ENCODE assay signal across 30 mouse cellular contexts in the genomic region with DNA sequence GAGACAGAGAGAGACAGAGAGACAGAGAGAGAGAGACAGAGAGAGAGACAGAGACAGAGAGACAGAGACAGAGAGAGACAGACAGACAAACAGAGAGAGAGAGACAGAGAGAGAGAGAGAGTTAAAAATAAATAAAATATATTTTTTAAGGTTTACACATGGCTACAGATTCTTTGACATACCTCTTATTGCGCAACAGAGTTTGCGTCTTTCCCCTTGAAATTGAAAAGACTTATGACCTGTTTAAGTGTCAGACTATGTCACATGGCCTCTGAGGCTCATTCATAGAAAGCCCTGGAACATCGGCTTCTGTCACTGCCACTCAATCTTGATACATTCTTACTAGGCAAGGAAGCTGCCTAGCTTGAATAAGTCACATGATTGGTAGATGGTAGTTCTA. TPM values are rescaled to one million over a fixed set of nuclear protein-coding genes. Genes with fewer than 3 reads are reported as not detected.
DNase-seq lines count a peak whose midpoint lies in the region; TF ChIP-seq lines count a peak whose summit lies in the region.
"Had no signal": no experiment of that assay in that cellular context is flagged by ENCODE, and none has a peak within 500 bp of the region (broad histone marks: within the 10 kb centered on the region; RNA-seq: fewer than 3 reads in every experiment).

No protein-coding gene starts in this region.

- H3K9ac ChIP-seq in heart, adult 2 months (ENCODE audit: low read depth, low read length), result no peak overlapping the region
- H3K9ac ChIP-seq: embryonic facial prominence, embryonic 13.5 days; embryonic facial prominence, embryonic 15.5 days; forebrain, embryonic 12.5 days; forebrain, embryonic 15.5 days; forebrain, postnatal 0 days had no signal

- TF ChIP-seq CTCF in heart, adult 2 months (IDR thresholded peaks at IDR 0.05), result no peak
- TF ChIP-seq CTCF in layer of hippocampus, adult 2 months (conservative IDR thresholded peaks at IDR 0.05), result no peak

- H3K27me3 ChIP-seq in heart, embryonic 10.5 days (ENCODE audit: insufficient read depth, poor library complexity, severe bottlenecking), result no peaks in the 10 kb centered on the region
- H3K27me3 ChIP-seq in heart, adult 2 months (ENCODE audit: control insufficient read depth, insufficient read depth, low read length), result no peaks in the 10 kb centered on the region
- H3K27me3 ChIP-seq in myocyte (ENCODE audit: control insufficient read depth, insufficient read depth, insufficient read length), result no peaks in the 10 kb centered on the region
- no peaks in the 10 kb centered on the region for H3K27me3 ChIP-seq in limb, embryonic 10.5 days (ENCODE audit: low read depth, poor library complexity, severe bottlenecking)
- H3K27me3 ChIP-seq: embryonic facial prominence, embryonic 13.5 days; embryonic facial prominence, embryonic 15.5 days; forebrain, embryonic 12.5 days; forebrain, embryonic 15.5 days; Patski had no signal

- no peaks in the 10 kb centered on the region for H3K79me2 ChIP-seq in heart, adult 2 months (replicated peaks; ENCODE audit: control insufficient read depth, insufficient read depth, low read length)
- H3K79me2 ChIP-seq in macrophage (ENCODE audit: inconsistent target) (no peaks in the 10 kb centered on the region), myocyte (ENCODE audit: control insufficient read depth, insufficient read depth) (no peaks in the 10 kb centered on the region)

- H3K4me3 ChIP-seq in heart, embryonic 10.5 days, result no peak overlapping the region
- no peak overlapping the region for H3K4me3 ChIP-seq in heart, adult 2 months
- H3K4me3 ChIP-seq in macrophage (ENCODE audit: inconsistent target) (no peak overlapping the region), myocyte (no peak overlapping the region)
- no peak overlapping the region for H3K4me3 ChIP-seq in layer of hippocampus, adult 2 months
- H3K4me3 ChIP-seq in limb, embryonic 10.5 days, result no peak overlapping the region
- H3K4me3 ChIP-seq: embryonic facial prominence, embryonic 13.5 days; embryonic facial prominence, embryonic 15.5 days; erythroblast, embryonic 14.5 days; forebrain, embryonic 10.5 days; forebrain, embryonic 12.5 days; forebrain, embryonic 15.5 days had no signal

- intact Hi-C loops in heart, adult 2 months (cut with DNase I), result no loop called here

- no peak for TF ChIP-seq EP300 in heart, adult 2 months (IDR thresholded peaks at IDR 0.05; ENCODE audit: insufficient read depth, low read depth, low read length)

- H3K4me1 ChIP-seq in heart, embryonic 10.5 days, result no peaks in the 10 kb centered on the region
- no peaks in the 10 kb centered on the region for H3K4me1 ChIP-seq in heart, adult 2 months (ENCODE audit: control insufficient read depth, insufficient read depth, low read length)
- H3K4me1 ChIP-seq in limb, embryonic 10.5 days, result no peaks in the 10 kb centered on the region
- H3K4me1 ChIP-seq: embryonic facial prominence, embryonic 13.5 days; embryonic facial prominence, embryonic 15.5 days; forebrain, embryonic 10.5 days; forebrain, embryonic 12.5 days; forebrain, embryonic 15.5 days had no signal

- TF ChIP-seq POLR2A in heart, adult 2 months (IDR thresholded peaks at IDR 0.05; ENCODE audit: insufficient read depth, low read depth, low read length), result no peak
- TF ChIP-seq POLR2A in myocyte (IDR thresholded peaks at IDR 0.05; ENCODE audit: insufficient read length, low read depth), result no peak

- H3K27ac ChIP-seq in heart, embryonic 10.5 days, result no peak overlapping the region
- H3K27ac ChIP-seq in heart, adult 2 months, result no peak overlapping the region
- peak overlapping the region; percentile 72 for H3K27ac ChIP-seq in macrophage
- H3K27ac ChIP-seq in layer of hippocampus, adult 2 months, result no peak overlapping the region
- no peak overlapping the region for H3K27ac ChIP-seq in limb, embryonic 10.5 days
- H3K27ac ChIP-seq: embryonic facial prominence, embryonic 13.5 days; embryonic facial prominence, embryonic 15.5 days; forebrain, embryonic 10.5 days; forebrain, embryonic 12.5 days; forebrain, embryonic 15.5 days had no signal

- H3K36me3 ChIP-seq in heart, embryonic 10.5 days, result no peaks in the 10 kb centered on the region
- H3K36me3 ChIP-seq in heart, adult 2 months (ENCODE audit: control insufficient read depth, insufficient read depth, low read length), result no peaks in the 10 kb centered on the region
- H3K36me3 ChIP-seq in macrophage (ENCODE audit: inconsistent target) (no peaks in the 10 kb centered on the region), myocyte (ENCODE audit: control insufficient read depth, insufficient read depth) (no peaks in the 10 kb centered on the region)
- H3K36me3 ChIP-seq in limb, embryonic 10.5 days, result no peaks in the 10 kb centered on the region
- H3K36me3 ChIP-seq: embryonic facial prominence, embryonic 13.5 days; embryonic facial prominence, embryonic 15.5 days; forebrain, embryonic 10.5 days; forebrain, embryonic 12.5 days; forebrain, embryonic 15.5 days; G1E had no signal

- WGBS in heart, embryonic 10.5 days, result 85% methylated on average over 3 of the region's 3 CpGs
- 96% methylated on average over 3 of the region's 3 CpGs for WGBS in heart, adult 2 months
- 48% methylated on average over 3 of the region's 3 CpGs for WGBS in macrophage (ENCODE audit: missing documents)
- 92% methylated on average over 3 of the region's 3 CpGs for WGBS in limb, embryonic 10.5 days

- no peak overlapping the region for H3ac ChIP-seq in myocyte (ENCODE audit: control insufficient read depth, insufficient read length)

- no peaks in the 10 kb centered on the region for H3K9me3 ChIP-seq in heart, embryonic 10.5 days
- H3K9me3 ChIP-seq in limb, embryonic 10.5 days (replicated peaks), result no peaks in the 10 kb centered on the region
- H3K9me3 ChIP-seq: embryonic facial prominence, embryonic 13.5 days; embryonic facial prominence, embryonic 15.5 days; forebrain, embryonic 10.5 days; forebrain, embryonic 12.5 days; forebrain, embryonic 15.5 days; G1E had no signal

- no peak overlapping the region for H3K4me2 ChIP-seq in myocyte (ENCODE audit: low read depth)
- H3K4me2 ChIP-seq: embryonic facial prominence, embryonic 13.5 days; embryonic facial prominence, embryonic 15.5 days; forebrain, embryonic 12.5 days; forebrain, embryonic 15.5 days had no signal

- peak; percentile 7 for DNase-seq in heart, embryonic 10.5 days (ENCODE audit: low spot score)
- no peak for DNase-seq in heart, adult 2 months
- DNase-seq in layer of hippocampus, adult 2 months (ENCODE audit: low spot score in 2 of 2), result no peak
- no peak for DNase-seq in limb, embryonic 10.5 days (ENCODE audit: low spot score)
- DNase-seq: adrenal gland, adult 2 months; adrenal gland, postnatal 10 days; adrenal gland, postnatal 25 days; cerebellum, adult 11 months; cerebellum, adult 18-20 months; cerebellum, adult 8-10 months; cerebellum, adult 9-11 months; cerebellum, postnatal 14 days; cerebellum, postnatal 36 days; embryo, embryonic 11 days; forebrain, postnatal 0 days had no signal

RNA-seq across cellular contexts. Expression of gene Ccl6, which starts 10.5 kb away (rescaled TPM):
- polyA plus RNA-seq in heart, embryonic 10.5 days (2016; fragmentation: Nextera tagmentation; extraction: Ambion mirVana), result 0.64 and 2.5 TPM in 2 replicates
- total RNA-seq in heart, adult 2 months (2021), result 10 to 100 TPM; 21.5 to 25.4 TPM
- polyA plus RNA-seq in heart, adult 2 months (2012; rRNA removed), result 13.0 and 14.1 TPM in 2 replicates
- 100 to 1,000 TPM in 5 of 26 experiments, 10 to 100 TPM in 21; 13.7 to 172 (median 40.9) TPM for total RNA-seq in macrophage (2018; cell fraction: chromatin; rRNA removed)
- 100 to 1,000 TPM; 122 to 667 (median 326) TPM for total RNA-seq in macrophage (2018; cell fraction: cytosol; rRNA removed)
- total RNA-seq in macrophage (2018; cell fraction: nucleus; rRNA removed), result 100 to 1,000 TPM in 13 of 26 experiments, 10 to 100 TPM in 13; 47.6 to 271 (median 103) TPM
- polyA plus RNA-seq in macrophage (2018) (508 to 1,107 TPM (median 907 TPM) in 3 replicates), myocyte (2012; fragmentation: generic; extraction: Trizol) (0.04 TPM)
- 1 to 10 TPM; 1.1 to 1.4 TPM for total RNA-seq in layer of hippocampus, adult 2 months (2021)
- 1.3 and 1.6 TPM in 2 replicates for polyA plus RNA-seq in limb, embryonic 10.5 days (2016; fragmentation: Nextera tagmentation; extraction: Ambion mirVana)
- polyA plus RNA-seq: CD4-positive, CD25-positive, alpha-beta regulatory T cell, adult 4 months; erythroblast, embryonic 14.5 days; Patski had no signal

RNA-seq across cellular contexts. Expression of gene Ccl9, which starts 25.0 kb away (rescaled TPM):
- 0.41 and 0.97 TPM in 2 replicates for polyA plus RNA-seq in heart, embryonic 10.5 days (2016; fragmentation: Nextera tagmentation; extraction: Ambion mirVana)
- total RNA-seq in heart, adult 2 months (2021), result 10 to 100 TPM; 12.6 to 13.7 TPM
- polyA plus RNA-seq in heart, adult 2 months (2012; rRNA removed), result 4.3 and 6.7 TPM in 2 replicates
- 100 to 1,000 TPM in 16 of 26 experiments, 10 to 100 TPM in 10; 27.1 to 700 (median 152) TPM for total RNA-seq in macrophage (2018; cell fraction: chromatin; rRNA removed)
- total RNA-seq in macrophage (2018; cell fraction: cytosol; rRNA removed), result 1,000 to 10,000 TPM in 7 of 26 experiments, 100 to 1,000 TPM in 19; 287 to 1,885 (median 507) TPM
- 1,000 to 10,000 TPM in 2 of 26 experiments, 100 to 1,000 TPM in 23, 10 to 100 TPM in 1; 94.4 to 1,218 (median 394) TPM for total RNA-seq in macrophage (2018; cell fraction: nucleus; rRNA removed)
- 289 to 625 TPM (median 620 TPM) in 3 replicates for polyA plus RNA-seq in macrophage (2018)
- polyA plus RNA-seq in myocyte (2012; fragmentation: generic; extraction: Trizol), result 8.2 TPM
- 1 to 10 TPM; 4.5 to 4.8 TPM for total RNA-seq in layer of hippocampus, adult 2 months (2021)
- 0.78 and 1.2 TPM in 2 replicates for polyA plus RNA-seq in limb, embryonic 10.5 days (2016; fragmentation: Nextera tagmentation; extraction: Ambion mirVana)
- polyA plus RNA-seq: CD4-positive, CD25-positive, alpha-beta regulatory T cell, adult 4 months; erythroblast, embryonic 14.5 days had no signal

RNA-seq across cellular contexts. Expression of gene Rpl9-ps1, which starts 42.0 kb away (rescaled TPM):
- polyA plus RNA-seq in heart, embryonic 10.5 days (2016; fragmentation: Nextera tagmentation; extraction: Ambion mirVana), result not detected in 2 replicates
- total RNA-seq in heart, adult 2 months (2021), result not detected
- not detected in 2 replicates for polyA plus RNA-seq in heart, adult 2 months (2012; rRNA removed)
- 1 to 10 TPM in 8 of 26 experiments, not detected in 18; 1.8 to 4.2 (median 2.2) TPM for total RNA-seq in macrophage (2018; cell fraction: chromatin; rRNA removed)
- under 1 TPM in 3 of 26 experiments, not detected in 23; 0.29 to 0.41 (median 0.33) TPM for total RNA-seq in macrophage (2018; cell fraction: cytosol; rRNA removed)
- 1 to 10 TPM in 13 of 26 experiments, not detected in 13; 1.2 to 5.7 (median 2.4) TPM for total RNA-seq in macrophage (2018; cell fraction: nucleus; rRNA removed)
- polyA plus RNA-seq in macrophage (2018) (not detected in 3 replicates), myocyte (2012; fragmentation: generic; extraction: Trizol) (not detected)
- not detected for total RNA-seq in layer of hippocampus, adult 2 months (2021)
- polyA plus RNA-seq in limb, embryonic 10.5 days (2016; fragmentation: Nextera tagmentation; extraction: Ambion mirVana), result not detected in 2 replicates
- total RNA-seq: adrenal gland, adult 2 months; adrenal gland, postnatal 10 days; adrenal gland, postnatal 25 days; adrenal gland, postnatal 4 days; CH12.LX; forebrain, postnatal 0 days; G1E had no signal
- polyA plus RNA-seq: adrenal gland, adult 2 months; brain, embryonic 14.5 days; CD4-positive, CD25-positive, alpha-beta regulatory T cell, adult 4 months; embryonic facial prominence, embryonic 11.5 days; embryonic facial prominence, embryonic 13.5 days; embryonic facial prominence, embryonic 15.5 days; erythroblast, embryonic 14.5 days; forebrain, embryonic 10.5 days; forebrain, embryonic 12.5 days; forebrain, embryonic 15.5 days; forebrain, postnatal 0 days; G1E; Patski had no signal

RNA-seq across cellular contexts. Expression of gene Ccl3, which starts 45.8 kb away (rescaled TPM):
- polyA plus RNA-seq in heart, embryonic 10.5 days (2016; fragmentation: Nextera tagmentation; extraction: Ambion mirVana), result 0.53 TPM in 1 of 2 replicates, not detected in the other
- not detected for total RNA-seq in heart, adult 2 months (2021)
- 0.59 and 0.92 TPM in 2 replicates for polyA plus RNA-seq in heart, adult 2 months (2012; rRNA removed)
- 100 to 1,000 TPM in 21 of 26 experiments, 10 to 100 TPM in 5; 68.7 to 743 (median 252) TPM for total RNA-seq in macrophage (2018; cell fraction: chromatin; rRNA removed)
- 1,000 to 10,000 TPM in 14 of 26 experiments, 100 to 1,000 TPM in 12; 325 to 6,363 (median 1,124) TPM for total RNA-seq in macrophage (2018; cell fraction: cytosol; rRNA removed)
- total RNA-seq in macrophage (2018; cell fraction: nucleus; rRNA removed), result 1,000 to 10,000 TPM in 15 of 26 experiments, 100 to 1,000 TPM in 11; 331 to 4,588 (median 1,236) TPM
- polyA plus RNA-seq in macrophage (2018) (203 to 397 TPM (median 307 TPM) in 3 replicates), myocyte (2012; fragmentation: generic; extraction: Trizol) (not detected)
- total RNA-seq in layer of hippocampus, adult 2 months (2021), result not detected
- 0.20 and 0.26 TPM in 2 replicates for polyA plus RNA-seq in limb, embryonic 10.5 days (2016; fragmentation: Nextera tagmentation; extraction: Ambion mirVana)
- polyA plus RNA-seq: CD4-positive, CD25-positive, alpha-beta regulatory T cell, adult 4 months; G1E; Patski had no signal

RNA-seq across cellular contexts. Expression of gene Ccl4, which starts 59.0 kb away (rescaled TPM):
- polyA plus RNA-seq in heart, embryonic 10.5 days (2016; fragmentation: Nextera tagmentation; extraction: Ambion mirVana), result not detected in 2 replicates
- total RNA-seq in heart, adult 2 months (2021), result not detected
- polyA plus RNA-seq in heart, adult 2 months (2012; rRNA removed), result 0.61 and 1.00 TPM in 2 replicates
- 1,000 to 10,000 TPM in 4 of 26 experiments, 100 to 1,000 TPM in 21, 10 to 100 TPM in 1; 90.2 to 1,268 (median 418) TPM for total RNA-seq in macrophage (2018; cell fraction: chromatin; rRNA removed)
- 1,000 to 10,000 TPM in 13 of 26 experiments, 100 to 1,000 TPM in 13; 245 to 6,609 (median 1,184) TPM for total RNA-seq in macrophage (2018; cell fraction: cytosol; rRNA removed)
- 1,000 to 10,000 TPM in 16 of 26 experiments, 100 to 1,000 TPM in 10; 156 to 4,947 (median 1,739) TPM for total RNA-seq in macrophage (2018; cell fraction: nucleus; rRNA removed)
- polyA plus RNA-seq in macrophage (2018) (101 to 412 TPM (median 201 TPM) in 3 replicates), myocyte (2012; fragmentation: generic; extraction: Trizol) (not detected)
- total RNA-seq in layer of hippocampus, adult 2 months (2021), result not detected
- polyA plus RNA-seq in limb, embryonic 10.5 days (2016; fragmentation: Nextera tagmentation; extraction: Ambion mirVana), result 0.23 TPM in 1 of 2 replicates, not detected in the other
- total RNA-seq: adrenal gland, postnatal 10 days; adrenal gland, postnatal 25 days; forebrain, postnatal 0 days had no signal
- polyA plus RNA-seq: embryonic facial prominence, embryonic 11.5 days; erythroblast, embryonic 14.5 days; forebrain, embryonic 12.5 days; G1E; Patski had no signal

Comparison
In these comparisons a context has a peak if more than half of its experiments do, and no peak if none do; other contexts are left out.
1. RNA of gene Ccl6, which starts 10.5 kb away (polyA plus RNA-seq): 508 to 1,107 TPM in macrophage; 13.0 to 14.1 TPM in heart, adult 2 months, 0.64 to 2.5 TPM in heart, embryonic 10.5 days, 1.3 to 1.6 TPM in limb, embryonic 10.5 days and 0.04 TPM in myocyte (single experiment); every median in the first group is over 10 times any median in the second.
2. RNA of gene Ccl9, which starts 25.0 kb away (polyA plus RNA-seq): 289 to 625 TPM in macrophage; 8.2 TPM in myocyte (single experiment), 4.3 to 6.7 TPM in heart, adult 2 months, 0.41 to 0.97 TPM in heart, embryonic 10.5 days and 0.78 to 1.2 TPM in limb, embryonic 10.5 days; every median in the first group is over 10 times any median in the second.